Mouse (Mus musculus): ENCODE measurements around the gene Ttll7.

DNA sequence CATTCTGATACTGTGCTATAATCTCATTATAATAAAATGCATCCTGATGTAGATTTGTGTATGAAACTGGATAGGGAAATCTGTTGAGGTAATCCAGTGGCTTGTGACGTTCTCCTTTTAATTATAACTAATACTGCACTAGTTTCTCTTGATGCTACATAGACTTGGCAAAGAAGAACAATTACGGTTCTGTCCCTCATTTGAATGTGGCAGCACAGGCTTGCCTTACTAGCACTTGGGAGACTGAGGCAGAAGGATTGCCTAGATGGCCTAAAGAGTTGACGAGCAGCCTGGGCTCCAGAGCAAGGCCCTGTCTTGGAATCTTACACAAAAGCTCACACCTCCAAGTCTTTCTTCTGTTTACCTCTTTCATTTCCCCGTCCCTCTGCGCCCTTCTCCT is 80.3 kb downstream of the Ttll7 start:
- no peak for TF ChIP-seq CTCF (IDR thresholded peaks at IDR 0.05; ENCODE audit: low read depth, low read length)
- TF ChIP-seq POLR2A (IDR thresholded peaks at IDR 0.05; ENCODE audit: extremely low read depth, insufficient read depth, low read length): no peak
